Mouse (Mus musculus): Measurements from ENCODE around the gene Cnnm4. TPM values are rescaled to one million over a fixed set of nuclear protein-coding genes. Genes with fewer than 3 reads are reported as not detected.

Gene Cnnm4
- polyA plus RNA-seq, 1 experiment from 2014 or later, result 9.3 TPM

- peak within 1 kb of the TSS; percentile 98 for H3K4me2 ChIP-seq (replicated peaks; ENCODE audit: low read depth, low read length)
- peak within 1 kb of the TSS; percentile 82 for H3K9ac ChIP-seq (replicated peaks; ENCODE audit: low read depth)
- H3K27ac ChIP-seq (ENCODE audit: low read length), result peak within 1 kb of the TSS; percentile 98
- H3K4me3 ChIP-seq (ENCODE audit: low read depth, low read length), result peak within 1 kb of the TSS; percentile 97
- ATAC-seq (peak; percentile 99), DNase-seq (ENCODE audit: low spot score) (peak; percentile 98)
- no peaks in the 10 kb centered on the region for H3K27me3 ChIP-seq (replicated peaks; ENCODE audit: insufficient read depth, low read length)
- H3K4me1 ChIP-seq (ENCODE audit: insufficient read depth, low read depth, low read length), result peaks cover 17% of the 10 kb centered on the region; the same call in 1 of the 2 replicates
- TF ChIP-seq CTCF (IDR thresholded peaks at IDR 0.05) (peak; percentile 63), EP300 (IDR thresholded peaks at IDR 0.05) (no peak; the same call in 1 of the 2 replicates)
- no peaks in the 10 kb centered on the region for H3K9me3 ChIP-seq (ENCODE audit: low read length)
- WGBS, result 2% methylated on average over 39 of the region's 51 CpGs
- no peaks in the 10 kb centered on the region for H3K36me3 ChIP-seq (ENCODE audit: insufficient read depth, low read length)
Measured at GRCm38 (mm10) chr1:36511289-36512021, 40.0 kb downstream of the Cnnm4 start, which contains the start of gene Cnnm3. Cnnm3 (plus strand) TSS chr1:36511867.

GRCm38 (mm10) chr1:36512089-36512965 is 40.9 kb downstream of the Cnnm4 start:
- WGBS, result 3% methylated on average over 55 of the region's 126 CpGs

GRCm38 (mm10) chr1:36512966-36513280 is 41.5 kb downstream of the Cnnm4 start:
- H3K27ac ChIP-seq (ENCODE audit: low read length), result peak overlapping the region; percentile 98; the same call in 1 of the 2 replicates

More at GRCm38 (mm10) chr1:36512089-36512965, 40.9 kb downstream of the Cnnm4 start:
- Histone ChIP-seq H3K4me1 (ENCODE audit: insufficient read depth, low read depth, low read length) (peaks cover 17% of the 10 kb centered on the region; the same call in 1 of the 2 replicates), H3K9me3 (ENCODE audit: low read length) (no peaks in the 10 kb centered on the region), H3K9ac (replicated peaks; ENCODE audit: low read depth) (peak overlapping the region; percentile 82), H3K36me3 (ENCODE audit: insufficient read depth, low read length) (no peaks in the 10 kb centered on the region), H3K4me3 (ENCODE audit: low read depth, low read length) (peak overlapping the region; percentile 97), H3K27me3 (replicated peaks; ENCODE audit: insufficient read depth, low read length) (no peaks in the 10 kb centered on the region), H3K27ac (ENCODE audit: low read length) (peak overlapping the region; percentile 98), H3K4me2 (replicated peaks; ENCODE audit: low read depth, low read length) (peak overlapping the region; percentile 98)
- ATAC-seq, result peak; percentile 59
- TF ChIP-seq EP300 (IDR thresholded peaks at IDR 0.05), result no peak
- no peak for TF ChIP-seq CTCF (IDR thresholded peaks at IDR 0.05)
- DNase-seq (ENCODE audit: low spot score), result peak; percentile 59

GRCm38 (mm10) chr1:36513310-36513709 is 41.9 kb downstream of the Cnnm4 start:
- Histone ChIP-seq H3K36me3 (ENCODE audit: insufficient read depth, low read length) (no peaks in the 10 kb centered on the region), H3K27ac (ENCODE audit: low read length) (no peak overlapping the region), H3K27me3 (replicated peaks; ENCODE audit: insufficient read depth, low read length) (no peaks in the 10 kb centered on the region), H3K9ac (replicated peaks; ENCODE audit: low read depth) (peak overlapping the region; percentile 82; the same call in 1 of the 2 replicates), H3K4me3 (ENCODE audit: low read depth, low read length) (peak overlapping the region; percentile 97), H3K9me3 (ENCODE audit: low read length) (no peaks in the 10 kb centered on the region), H3K4me2 (replicated peaks; ENCODE audit: low read depth, low read length) (peak overlapping the region; percentile 98), H3K4me1 (ENCODE audit: insufficient read depth, low read depth, low read length) (peaks cover 17% of the 10 kb centered on the region; the same call in 1 of the 2 replicates)
- no peak for ATAC-seq
- no peak for TF ChIP-seq CTCF (IDR thresholded peaks at IDR 0.05)
- no peak for TF ChIP-seq EP300 (IDR thresholded peaks at IDR 0.05)
- no peak for DNase-seq (ENCODE audit: low spot score)
- 7% methylated on average over 1 of the region's 1 CpGs for WGBS

More at GRCm38 (mm10) chr1:36512966-36513280, 41.5 kb downstream of the Cnnm4 start:
- Histone ChIP-seq H3K36me3 (ENCODE audit: insufficient read depth, low read length) (no peaks in the 10 kb centered on the region), H3K4me2 (replicated peaks; ENCODE audit: low read depth, low read length) (peak overlapping the region; percentile 98), H3K9ac (replicated peaks; ENCODE audit: low read depth) (peak overlapping the region; percentile 82), H3K4me1 (ENCODE audit: insufficient read depth, low read depth, low read length) (peaks cover 17% of the 10 kb centered on the region; the same call in 1 of the 2 replicates), H3K4me3 (ENCODE audit: low read depth, low read length) (peak overlapping the region; percentile 97), H3K27me3 (replicated peaks; ENCODE audit: insufficient read depth, low read length) (no peaks in the 10 kb centered on the region), H3K9me3 (ENCODE audit: low read length) (no peaks in the 10 kb centered on the region)
- no peak for DNase-seq (ENCODE audit: low spot score)
- 2% methylated on average over 16 of the region's 16 CpGs for WGBS
- no peak for ATAC-seq
- no peak for TF ChIP-seq EP300 (IDR thresholded peaks at IDR 0.05)
- no peak for TF ChIP-seq CTCF (IDR thresholded peaks at IDR 0.05)

GRCm38 (mm10) chr1:36513718-36514117 is 42.3 kb downstream of the Cnnm4 start:
- ATAC-seq (no peak), DNase-seq (ENCODE audit: low spot score) (peak; percentile 55)
- Histone ChIP-seq H3K36me3 (ENCODE audit: insufficient read depth, low read length) (no peaks in the 10 kb centered on the region), H3K27me3 (replicated peaks; ENCODE audit: insufficient read depth, low read length) (no peaks in the 10 kb centered on the region), H3K4me1 (ENCODE audit: insufficient read depth, low read depth, low read length) (peaks cover 17% of the 10 kb centered on the region; the same call in 1 of the 2 replicates), H3K4me3 (ENCODE audit: low read depth, low read length) (peak overlapping the region; percentile 97; the same call in 1 of the 2 replicates), H3K4me2 (replicated peaks; ENCODE audit: low read depth, low read length) (peak overlapping the region; percentile 98; the same call in 1 of the 2 replicates), H3K9me3 (ENCODE audit: low read length) (no peaks in the 10 kb centered on the region), H3K9ac (replicated peaks; ENCODE audit: low read depth) (no peak overlapping the region), H3K27ac (ENCODE audit: low read length) (no peak overlapping the region)
- WGBS, result 58% methylated on average over 2 of the region's 2 CpGs
- peak; percentile 70 for TF ChIP-seq CTCF (IDR thresholded peaks at IDR 0.05)
- no peak for TF ChIP-seq EP300 (IDR thresholded peaks at IDR 0.05)

- WGBS, result 78% methylated on average over 3 of the region's 3 CpGs
- H3K36me3 ChIP-seq (ENCODE audit: insufficient read depth, low read length), result peaks cover 31% of the 10 kb centered on the region
- DNase-seq (ENCODE audit: low spot score) (no peak), ATAC-seq (no peak)
- H3K9ac ChIP-seq (replicated peaks; ENCODE audit: low read depth), result no peak overlapping the region
- no peaks in the 10 kb centered on the region for H3K27me3 ChIP-seq (replicated peaks; ENCODE audit: insufficient read depth, low read length)
- no peak overlapping the region for H3K4me2 ChIP-seq (replicated peaks; ENCODE audit: low read depth, low read length)
- H3K4me1 ChIP-seq (ENCODE audit: insufficient read depth, low read depth, low read length), result peaks cover 10% of the 10 kb centered on the region; the same call in 1 of the 2 replicates
- no peak for TF ChIP-seq CTCF (IDR thresholded peaks at IDR 0.05)
- TF ChIP-seq EP300 (IDR thresholded peaks at IDR 0.05), result no peak
- H3K4me3 ChIP-seq (ENCODE audit: low read depth, low read length), result no peak overlapping the region
- H3K27ac ChIP-seq (ENCODE audit: low read length), result no peak overlapping the region
- no peaks in the 10 kb centered on the region for H3K9me3 ChIP-seq (ENCODE audit: low read length)
Measured at GRCm38 (mm10) chr1:36518259-36518658, 46.8 kb downstream of the Cnnm4 start.

All from lung, postnatal 0 days (tissue).